Comparison of ENCODE assay signal across 10 mouse cellular contexts in genomic region chr1:80830196-80830794, GRCm38 (mm10).
DNase-seq lines count a peak whose midpoint lies in the region; ATAC-seq and TF ChIP-seq lines count a peak whose summit lies in the region.
"Had no signal": no experiment of that assay in that cellular context is flagged by ENCODE, and none has a peak within 500 bp of the region (broad histone marks: within the 10 kb centered on the region; RNA-seq: fewer than 3 reads in every experiment).

No protein-coding gene starts in this region.

- ATAC-seq in forebrain, embryonic 14.5 days, result peak; percentile 54; the same call in 1 of the 2 replicates
- no peak for ATAC-seq in liver, postnatal 0 days
- ATAC-seq in midbrain, embryonic 13.5 days, result peak; percentile 69; the same call in 1 of the 2 replicates

- peak; percentile 77 for DNase-seq in forebrain, embryonic 14.5 days (ENCODE audit: low spot score)
- DNase-seq in forebrain, embryonic 10.5 days (ENCODE audit: extremely low spot score, low spot score), result no peak
- DNase-seq in liver, postnatal 0 days, result no peak
- no peak for DNase-seq in liver
- peak; percentile 73 for DNase-seq in brain, embryonic 14.5 days (ENCODE audit: low read depth)
- DNase-seq in thymus, postnatal 36 days, result no peak
- DNase-seq in right cerebral cortex, postnatal 36 days (ENCODE audit: low spot score in 2 of 2), result no peak

- no peak overlapping the region for H3K4me3 ChIP-seq in forebrain, embryonic 14.5 days (ENCODE audit: low read depth, low read length)
- H3K4me3 ChIP-seq in forebrain, embryonic 10.5 days, result no peak overlapping the region
- no peak overlapping the region for H3K4me3 ChIP-seq in liver, postnatal 0 days (ENCODE audit: low read depth, low read length)
- H3K4me3 ChIP-seq in midbrain, embryonic 13.5 days (replicated peaks), result no peak overlapping the region
- H3K4me3 ChIP-seq: erythroblast, embryonic 14.5 days; limb, embryonic 15.5 days had no signal

- no peaks in the 10 kb centered on the region for H3K27me3 ChIP-seq in forebrain, embryonic 14.5 days (replicated peaks; ENCODE audit: control insufficient read depth, insufficient read depth, low read length)
- H3K27me3 ChIP-seq in forebrain, embryonic 10.5 days (ENCODE audit: poor library complexity, severe bottlenecking), result no peaks in the 10 kb centered on the region
- H3K27me3 ChIP-seq in liver, postnatal 0 days (ENCODE audit: insufficient read depth, low read length), result no peaks in the 10 kb centered on the region
- H3K27me3 ChIP-seq in midbrain, embryonic 13.5 days, result no peaks in the 10 kb centered on the region

- no peak overlapping the region for H3K27ac ChIP-seq in forebrain, embryonic 14.5 days (ENCODE audit: low read depth, low read length)
- no peak overlapping the region for H3K27ac ChIP-seq in forebrain, embryonic 10.5 days
- no peak overlapping the region for H3K27ac ChIP-seq in liver, postnatal 0 days (ENCODE audit: low read depth)
- no peak overlapping the region for H3K27ac ChIP-seq in midbrain, embryonic 13.5 days
- H3K27ac ChIP-seq: limb, embryonic 15.5 days had no signal

- TF ChIP-seq EP300 in liver, postnatal 0 days (IDR thresholded peaks at IDR 0.05; ENCODE audit: low read depth), result no peak

- peak; percentile 38 for TF ChIP-seq CTCF in liver, postnatal 0 days (IDR thresholded peaks at IDR 0.05; ENCODE audit: low read depth)
- TF ChIP-seq CTCF in brain, embryonic 14.5 days (IDR thresholded peaks at IDR 0.05; ENCODE audit: borderline replicate concordance, extremely low read depth, insufficient read depth, insufficient read length), result peak; percentile 36

- no peak overlapping the region for H3K4me2 ChIP-seq in forebrain, embryonic 14.5 days (ENCODE audit: low read length)
- no peak overlapping the region for H3K4me2 ChIP-seq in liver, postnatal 0 days (ENCODE audit: low read depth, low read length)
- no peak overlapping the region for H3K4me2 ChIP-seq in midbrain, embryonic 13.5 days (replicated peaks)
- H3K4me2 ChIP-seq: limb, embryonic 15.5 days had no signal

- no peaks in the 10 kb centered on the region for H3K4me1 ChIP-seq in forebrain, embryonic 14.5 days (ENCODE audit: control insufficient read depth, insufficient read depth, low read length)
- no peaks in the 10 kb centered on the region for H3K4me1 ChIP-seq in forebrain, embryonic 10.5 days
- no peaks in the 10 kb centered on the region for H3K4me1 ChIP-seq in liver, postnatal 0 days (ENCODE audit: insufficient read depth)
- no peaks in the 10 kb centered on the region for H3K4me1 ChIP-seq in midbrain, embryonic 13.5 days (replicated peaks)
- H3K4me1 ChIP-seq: limb, embryonic 15.5 days had no signal

- no peak for TF ChIP-seq POLR2A in brain, embryonic 14.5 days (IDR thresholded peaks at IDR 0.05; ENCODE audit: borderline replicate concordance, extremely low read depth, insufficient read depth, insufficient read length, poor library complexity, severe bottlenecking)

- H3K9me3 ChIP-seq in forebrain, embryonic 14.5 days (replicated peaks; ENCODE audit: control insufficient read depth, low read length), result no peaks in the 10 kb centered on the region
- H3K9me3 ChIP-seq in forebrain, embryonic 10.5 days, result no peaks in the 10 kb centered on the region
- H3K9me3 ChIP-seq in liver, postnatal 0 days (ENCODE audit: low read length), result no peaks in the 10 kb centered on the region
- no peaks in the 10 kb centered on the region for H3K9me3 ChIP-seq in midbrain, embryonic 13.5 days
- H3K9me3 ChIP-seq: limb, embryonic 15.5 days had no signal

- no peaks in the 10 kb centered on the region for H3K36me3 ChIP-seq in forebrain, embryonic 14.5 days (ENCODE audit: control insufficient read depth, insufficient read depth, low read length)
- no peaks in the 10 kb centered on the region for H3K36me3 ChIP-seq in forebrain, embryonic 10.5 days (replicated peaks)
- H3K36me3 ChIP-seq in liver, postnatal 0 days (replicated peaks; ENCODE audit: insufficient read depth, low read length), result no peaks in the 10 kb centered on the region
- no peaks in the 10 kb centered on the region for H3K36me3 ChIP-seq in midbrain, embryonic 13.5 days
- H3K36me3 ChIP-seq: limb, embryonic 15.5 days had no signal

- H3K9ac ChIP-seq in forebrain, embryonic 14.5 days (ENCODE audit: low read length), result no peak overlapping the region
- H3K9ac ChIP-seq in liver, postnatal 0 days (replicated peaks), result no peak overlapping the region
- no peak overlapping the region for H3K9ac ChIP-seq in midbrain, embryonic 13.5 days (replicated peaks)
- H3K9ac ChIP-seq: limb, embryonic 15.5 days had no signal

Comparison
In these comparisons a context has a peak if more than half of its experiments do, and no peak if none do; other contexts are left out.
1. DNase-seq: peak in forebrain, embryonic 14.5 days (single experiment) and brain, embryonic 14.5 days (single experiment); none in forebrain, embryonic 10.5 days (single experiment), liver, postnatal 0 days (single experiment), liver (single experiment), thymus, postnatal 36 days (0 of 2) and right cerebral cortex, postnatal 36 days (0 of 2).